In genomic region chr13:81142268-81142884, GRCm38 (mm10) we compare ENCODE assay signal across 21 mouse cellular contexts.
A peak's percentile ranks its signal among the peaks of the same experiment; 100 is the strongest.
DNase-seq lines count a peak whose midpoint lies in the region; ATAC-seq and TF ChIP-seq lines count a peak whose summit lies in the region.
"Had no signal": no experiment of that assay in that cellular context is flagged by ENCODE, and none has a peak within 500 bp of the region (broad histone marks: within the 10 kb centered on the region; RNA-seq: fewer than 3 reads in every experiment).

No protein-coding gene starts in this region.

- WGBS in embryonic facial prominence, embryonic 14.5 days: 69% methylated on average over 6 of the region's 6 CpGs
- WGBS in embryonic facial prominence, embryonic 10.5 days: 71% methylated on average over 6 of the region's 6 CpGs
- 47% methylated on average over 6 of the region's 6 CpGs for WGBS in hindbrain, embryonic 12.5 days
- 44% methylated on average over 6 of the region's 6 CpGs for whole genome bisulfite sequencing in hindbrain, embryonic 16.5 days
- 18% methylated on average over 6 of the region's 6 CpGs for WGBS in midbrain, embryonic 14.5 days
- 31% methylated on average over 6 of the region's 6 CpGs for WGBS in midbrain, postnatal 0 days

- H3K9me3 ChIP-seq in embryonic facial prominence, embryonic 14.5 days (ENCODE audit: control insufficient read depth, low read length): no peaks in the 10 kb centered on the region
- H3K9me3 ChIP-seq in embryonic facial prominence, embryonic 10.5 days: no peaks in the 10 kb centered on the region
- H3K9me3 ChIP-seq in hindbrain, embryonic 12.5 days (replicated peaks): no peaks in the 10 kb centered on the region
- H3K9me3 ChIP-seq in hindbrain, embryonic 16.5 days (ENCODE audit: control insufficient read depth, low read length): no peaks in the 10 kb centered on the region
- no peaks in the 10 kb centered on the region for H3K9me3 ChIP-seq in midbrain, embryonic 14.5 days (ENCODE audit: control insufficient read depth, low read length)
- no peaks in the 10 kb centered on the region for H3K9me3 ChIP-seq in midbrain, postnatal 0 days (ENCODE audit: low read length)
- H3K9me3 ChIP-seq: heart, embryonic 15.5 days; lung, embryonic 15.5 days had no signal

- no peaks in the 10 kb centered on the region for H3K27me3 ChIP-seq in embryonic facial prominence, embryonic 14.5 days (replicated peaks; ENCODE audit: control insufficient read depth, insufficient read depth, low read length)
- no peaks in the 10 kb centered on the region for H3K27me3 ChIP-seq in embryonic facial prominence, embryonic 10.5 days (replicated peaks; ENCODE audit: low read depth, poor library complexity, severe bottlenecking)
- H3K27me3 ChIP-seq in hindbrain, embryonic 12.5 days: no peaks in the 10 kb centered on the region
- H3K27me3 ChIP-seq in hindbrain, embryonic 16.5 days (replicated peaks; ENCODE audit: control insufficient read depth, insufficient read depth, low read length): no peaks in the 10 kb centered on the region
- no peaks in the 10 kb centered on the region for H3K27me3 ChIP-seq in midbrain, embryonic 14.5 days (ENCODE audit: control insufficient read depth, insufficient read depth, low read length)
- H3K27me3 ChIP-seq in midbrain, postnatal 0 days (ENCODE audit: insufficient read depth, low read length): no peaks in the 10 kb centered on the region
- H3K27me3 ChIP-seq: heart, embryonic 15.5 days; lung, embryonic 15.5 days had no signal

- H3K36me3 ChIP-seq in embryonic facial prominence, embryonic 14.5 days (ENCODE audit: control insufficient read depth, insufficient read depth, low read length): no peaks in the 10 kb centered on the region
- H3K36me3 ChIP-seq in embryonic facial prominence, embryonic 10.5 days (replicated peaks): no peaks in the 10 kb centered on the region
- H3K36me3 ChIP-seq in hindbrain, embryonic 12.5 days: no peaks in the 10 kb centered on the region
- no peaks in the 10 kb centered on the region for H3K36me3 ChIP-seq in hindbrain, embryonic 16.5 days (ENCODE audit: control insufficient read depth, insufficient read depth, low read length)
- H3K36me3 ChIP-seq in midbrain, embryonic 14.5 days (ENCODE audit: control insufficient read depth, insufficient read depth, low read length): no peaks in the 10 kb centered on the region
- no peaks in the 10 kb centered on the region for H3K36me3 ChIP-seq in midbrain, postnatal 0 days (ENCODE audit: insufficient read depth, low read length)
- H3K36me3 ChIP-seq: heart, embryonic 15.5 days; lung, embryonic 15.5 days had no signal

- no peaks in the 10 kb centered on the region for H3K4me1 ChIP-seq in embryonic facial prominence, embryonic 14.5 days (ENCODE audit: control insufficient read depth, insufficient read depth, low read length)
- no peaks in the 10 kb centered on the region for H3K4me1 ChIP-seq in embryonic facial prominence, embryonic 10.5 days
- 0 out of 2 replicates have a peak, but pooled peaks cover 3% of the 10 kb centered on the region for H3K4me1 ChIP-seq in hindbrain, embryonic 12.5 days
- H3K4me1 ChIP-seq in hindbrain, embryonic 16.5 days (ENCODE audit: control insufficient read depth, insufficient read depth, low read depth, low read length): no peaks in the 10 kb centered on the region
- H3K4me1 ChIP-seq in midbrain, embryonic 14.5 days (ENCODE audit: control insufficient read depth, insufficient read depth, low read length): no peaks in the 10 kb centered on the region
- no peaks in the 10 kb centered on the region for H3K4me1 ChIP-seq in midbrain, postnatal 0 days (ENCODE audit: insufficient read depth, low read length)
- H3K4me1 ChIP-seq: heart, embryonic 15.5 days; lung, embryonic 15.5 days had no signal

- TF ChIP-seq CTCF in midbrain, postnatal 0 days (IDR thresholded peaks at IDR 0.05): no peak
- TF ChIP-seq CTCF in gastrocnemius, adult 2 months (IDR thresholded peaks at IDR 0.05): no peak

- H3K27ac ChIP-seq in embryonic facial prominence, embryonic 14.5 days (replicated peaks; ENCODE audit: low read depth, low read length): no peak overlapping the region
- no peak overlapping the region for H3K27ac ChIP-seq in embryonic facial prominence, embryonic 10.5 days (replicated peaks)
- H3K27ac ChIP-seq in hindbrain, embryonic 12.5 days: no peak overlapping the region
- no peak overlapping the region for H3K27ac ChIP-seq in hindbrain, embryonic 16.5 days (ENCODE audit: low read depth, low read length)
- H3K27ac ChIP-seq in midbrain, embryonic 14.5 days (replicated peaks; ENCODE audit: low read depth, low read length): no peak overlapping the region
- no peak overlapping the region for H3K27ac ChIP-seq in midbrain, postnatal 0 days (ENCODE audit: low read depth, low read length)
- no peak overlapping the region for H3K27ac ChIP-seq in gastrocnemius, adult 2 months
- H3K27ac ChIP-seq: heart, adult 2 months; heart, embryonic 15.5 days; layer of hippocampus, adult 2 months; liver, embryonic 14.5 days; lung, embryonic 15.5 days had no signal

- peak; percentile 63 for ATAC-seq in embryonic facial prominence, embryonic 14.5 days (ENCODE audit: low read depth)
- peak; percentile 73; the same call in 1 of the 2 replicates for ATAC-seq in hindbrain, embryonic 12.5 days (ENCODE audit: low FRiP score)
- no peak for ATAC-seq in hindbrain, embryonic 16.5 days
- no peak for ATAC-seq in midbrain, embryonic 14.5 days (ENCODE audit: low FRiP score, low TSS enrichment)
- ATAC-seq in midbrain, postnatal 0 days (ENCODE audit: low FRiP score): no peak
- ATAC-seq: intestine, postnatal 0 days had no signal

- no peak overlapping the region for H3K9ac ChIP-seq in embryonic facial prominence, embryonic 14.5 days (ENCODE audit: low read depth, low read length)
- H3K9ac ChIP-seq in hindbrain, embryonic 12.5 days: no peak overlapping the region
- H3K9ac ChIP-seq in hindbrain, embryonic 16.5 days (ENCODE audit: low read depth, low read length): no peak overlapping the region
- H3K9ac ChIP-seq in midbrain, embryonic 14.5 days (replicated peaks; ENCODE audit: low read length): no peak overlapping the region
- H3K9ac ChIP-seq in midbrain, postnatal 0 days (replicated peaks; ENCODE audit: low read length, poor library complexity, severe bottlenecking): no peak overlapping the region
- H3K9ac ChIP-seq: heart, embryonic 15.5 days; liver, embryonic 14.5 days; lung, embryonic 15.5 days had no signal

- DNase-seq in embryonic facial prominence, embryonic 14.5 days (ENCODE audit: low spot score): no peak
- no peak for DNase-seq in embryonic facial prominence, embryonic 10.5 days (ENCODE audit: low spot score)
- peak; percentile 24 for DNase-seq in midbrain, embryonic 14.5 days
- DNase-seq in midbrain, postnatal 0 days (ENCODE audit: low spot score): no peak
- DNase-seq in natural killer cell, adult 2 months (ENCODE audit: low spot score in 2 of 2): no peak
- DNase-seq in gastrocnemius, adult 2 months: no peak
- DNase-seq: adrenal gland, postnatal 36 days; cerebellum, adult 9-10 months; gastrocnemius, postnatal 10 days; heart, adult 2 months; kidney, postnatal 10 days; lung, postnatal 4 days; right cerebral cortex, postnatal 25 days; thymus, postnatal 36 days had no signal

- intact Hi-C loops in gastrocnemius, adult 2 months (cut with DNase I): no loop called here

- H3K4me2 ChIP-seq in embryonic facial prominence, embryonic 14.5 days (ENCODE audit: low read depth, low read length): no peak overlapping the region
- H3K4me2 ChIP-seq in hindbrain, embryonic 12.5 days (replicated peaks): no peak overlapping the region
- H3K4me2 ChIP-seq in hindbrain, embryonic 16.5 days (ENCODE audit: low read length): no peak overlapping the region
- no peak overlapping the region for H3K4me2 ChIP-seq in midbrain, embryonic 14.5 days (ENCODE audit: low read length)
- no peak overlapping the region for H3K4me2 ChIP-seq in midbrain, postnatal 0 days (ENCODE audit: low read depth, low read length, poor library complexity, severe bottlenecking)
- H3K4me2 ChIP-seq: heart, embryonic 15.5 days; lung, embryonic 15.5 days had no signal

- H3K4me3 ChIP-seq in embryonic facial prominence, embryonic 14.5 days (ENCODE audit: low read depth, low read length): no peak overlapping the region
- no peak overlapping the region for H3K4me3 ChIP-seq in embryonic facial prominence, embryonic 10.5 days
- no peak overlapping the region for H3K4me3 ChIP-seq in hindbrain, embryonic 12.5 days
- H3K4me3 ChIP-seq in hindbrain, embryonic 16.5 days (ENCODE audit: low read length): no peak overlapping the region
- no peak overlapping the region for H3K4me3 ChIP-seq in midbrain, embryonic 14.5 days (replicated peaks; ENCODE audit: low read depth, low read length)
- no peak overlapping the region for H3K4me3 ChIP-seq in midbrain, postnatal 0 days (ENCODE audit: low read depth, low read length)
- H3K4me3 ChIP-seq in gastrocnemius, adult 2 months: no peak overlapping the region
- H3K4me3 ChIP-seq: heart, adult 2 months; heart, embryonic 15.5 days; layer of hippocampus, adult 2 months; lung, embryonic 15.5 days had no signal

Comparison
In these comparisons a context has a peak if more than half of its experiments do, and no peak if none do; other contexts are left out.
1. ATAC-seq: peak in embryonic facial prominence, embryonic 14.5 days (single experiment) and hindbrain, embryonic 12.5 days (single experiment); none in hindbrain, embryonic 16.5 days (single experiment), midbrain, embryonic 14.5 days (single experiment) and midbrain, postnatal 0 days (single experiment).